Mouse (Mus musculus) CH12.LX (cell line): ENCODE data around the gene Cmtm8. TPM values are rescaled to one million over a fixed set of nuclear protein-coding genes. Genes with fewer than 3 reads are reported as not detected.

Experiments used
- DNase-seq: peaks from one replicate; pipeline ENCODE4 v3.0.0-alpha.2; 2013; ENCODE audit errors: extremely low read depth
- H3K27ac ChIP-seq: 2 replicates; pipeline ENCODE4 v1.5.1; 2012; ENCODE audit warnings: low read depth, mild to moderate bottlenecking, control low read depth, moderate library complexity; ENCODE audit not compliant: insufficient read depth
- H3K27me3 ChIP-seq: replicated peaks from 2 replicates; pipeline ENCODE3; 2012; ENCODE audit warnings: inconsistent platforms
- H3K36me3 ChIP-seq, 2 experiments: replicated peaks in 1 of 2; 2 replicates each; pipeline versions ENCODE3 to v1.6.1; 2012; ENCODE audit warnings: inconsistent platforms in 1 of 2, low read length in 1 of 2, mild to moderate bottlenecking in 1 of 2, mixed read lengths in 1 of 2, moderate library complexity in 1 of 2; ENCODE audit not compliant: control insufficient read depth in 1 of 2, insufficient read depth in 1 of 2
- H3K4me1 ChIP-seq, 2 experiments: 2 replicates each; pipeline ENCODE4 v1.6.1; 2012; ENCODE audit warnings: inconsistent platforms in 1 of 2, moderate library complexity in 1 of 2; ENCODE audit not compliant: insufficient read depth in 2 of 2, control insufficient read depth in 1 of 2
- H3K4me2 ChIP-seq: 2 replicates; pipeline ENCODE4 v1.6.1; 2012; ENCODE audit warnings: low read depth, mild to moderate bottlenecking, control low read depth; ENCODE audit not compliant: poor library complexity, insufficient read depth, severe bottlenecking
- H3K4me3 ChIP-seq, 3 experiments: fragments of 150-350 bp in 1 of 3; sonication (generic) in 1 of 3; replicated peaks in 1 of 3; 2 replicates each; pipeline versions ENCODE3 to v1.5.1; 2011 to 2012; ENCODE audit warnings: low read depth in 2 of 3, low read length in 2 of 3, mild to moderate bottlenecking in 2 of 3, moderate library complexity in 2 of 3, control low read depth in 1 of 3, improper control_type of control experiment in 1 of 3, inconsistent platforms in 1 of 3, mixed read lengths in 1 of 3; ENCODE audit not compliant: poor library complexity in 1 of 3
- H3K79me2 ChIP-seq: replicated peaks from 2 replicates; pipeline ENCODE4 v1.6.1; 2012; ENCODE audit warnings: mild to moderate bottlenecking, moderate library complexity; ENCODE audit not compliant: control insufficient read depth, poor library complexity, insufficient read depth, severe bottlenecking; ENCODE audit errors: extremely low read depth
- H3K9ac ChIP-seq: 2 replicates; pipeline ENCODE4 v1.6.1; 2012; ENCODE audit warnings: low read depth, mild to moderate bottlenecking, control low read depth, moderate library complexity; ENCODE audit not compliant: insufficient read depth
- H3K9me3 ChIP-seq: replicated peaks from 2 replicates; pipeline ENCODE3; 2012; ENCODE audit warnings: low read length, inconsistent platforms, mixed read lengths
- BHLHE40 ChIP-seq: IDR thresholded peaks from 2 replicates; pipeline ENCODE4 v1.6.1; 2011; ENCODE audit warnings: mild to moderate bottlenecking, low read depth, low read length, improper control_type of control experiment
- CTCF ChIP-seq, 2 experiments: IDR thresholded peaks in 1 of 2; conservative IDR thresholded peaks in 1 of 2; 2 replicates each; pipeline ENCODE4 v1.5.1; 2011 to 2012; ENCODE audit warnings: low read depth in 2 of 2, low read length in 2 of 2, improper control_type of control experiment in 1 of 2, inconsistent platforms in 1 of 2, mild to moderate bottlenecking in 1 of 2, moderate library complexity in 1 of 2
- E2F4 ChIP-seq: IDR thresholded peaks from 2 replicates; pipeline ENCODE4 v1.6.1; 2011; ENCODE audit warnings: low read depth, low read length, improper control_type of control experiment; ENCODE audit not compliant: insufficient replicate concordance
- ELF1 ChIP-seq: IDR thresholded peaks from 2 replicates; pipeline ENCODE4 v1.6.1; 2014; ENCODE audit warnings: low read depth, mild to moderate bottlenecking, inconsistent platforms, low read length, improper control_type of control experiment
- HCFC1 ChIP-seq: IDR thresholded peaks from 2 replicates; pipeline ENCODE4 v1.6.1; 2012; ENCODE audit warnings: low read depth, mild to moderate bottlenecking, inconsistent platforms, low read length, improper control_type of control experiment
- IRF4 ChIP-seq: IDR thresholded peaks from 2 replicates; pipeline ENCODE4 v1.6.1; 2014; ENCODE audit warnings: low read depth, mild to moderate bottlenecking, inconsistent platforms, low read length, improper control_type of control experiment
- KAT2A ChIP-seq: IDR thresholded peaks from 2 replicates; pipeline ENCODE4 v1.6.1; 2012; ENCODE audit warnings: low read length, improper control_type of control experiment, inconsistent platforms; ENCODE audit not compliant: insufficient replicate concordance
- MAZ ChIP-seq: IDR thresholded peaks from 2 replicates; pipeline ENCODE4 v1.6.1; 2012; ENCODE audit warnings: low read depth, mild to moderate bottlenecking, inconsistent platforms, low read length, improper control_type of control experiment, moderate library complexity
- MEF2A ChIP-seq: IDR thresholded peaks from 2 replicates; pipeline ENCODE4 v1.6.1; 2014; ENCODE audit warnings: low read depth, mild to moderate bottlenecking, inconsistent platforms, low read length, improper control_type of control experiment, borderline replicate concordance
- NELFE ChIP-seq: IDR thresholded peaks from 2 replicates; pipeline ENCODE4 v1.6.1; 2011; ENCODE audit warnings: low read depth, low read length, improper control_type of control experiment
- NRF1 ChIP-seq: IDR thresholded peaks from 2 replicates; pipeline ENCODE4 v1.6.1; 2014; ENCODE audit warnings: low read depth, mild to moderate bottlenecking, inconsistent platforms, low read length, improper control_type of control experiment, moderate library complexity
- PAX5 ChIP-seq: IDR thresholded peaks from 2 replicates; pipeline ENCODE4 v1.6.1; 2012; ENCODE audit warnings: low read length, inconsistent platforms, mixed read lengths
- POLR2AphosphoS2 ChIP-seq: IDR thresholded peaks from 2 replicates; pipeline ENCODE4 v1.6.1; 2011; ENCODE audit warnings: low read depth, low read length, improper control_type of control experiment
- RCOR1 ChIP-seq: conservative IDR thresholded peaks from 2 replicates; pipeline ENCODE4 v1.6.1; 2012; ENCODE audit warnings: low read depth, mild to moderate bottlenecking, inconsistent platforms, low read length, improper control_type of control experiment
- SIN3A ChIP-seq: IDR thresholded peaks from 2 replicates; pipeline ENCODE4 v1.6.1; 2012; ENCODE audit warnings: low read length, improper control_type of control experiment, inconsistent platforms
- SMC3 ChIP-seq: IDR thresholded peaks from 2 replicates; pipeline ENCODE4 v1.6.1; 2011; ENCODE audit warnings: low read depth, low read length, improper control_type of control experiment
- TCF12 ChIP-seq: IDR thresholded peaks from 2 replicates; pipeline ENCODE4 v1.6.1; 2014; ENCODE audit warnings: low read depth, mild to moderate bottlenecking, inconsistent platforms, low read length, improper control_type of control experiment
- USF1 ChIP-seq: IDR thresholded peaks from 2 replicates; pipeline ENCODE4 v1.6.1; 2014; ENCODE audit warnings: low read depth, mild to moderate bottlenecking, inconsistent platforms, low read length, improper control_type of control experiment
- USF2 ChIP-seq: conservative IDR thresholded peaks from 2 replicates; pipeline ENCODE4 v1.6.1; 2011; ENCODE audit warnings: low read depth, low read length, improper control_type of control experiment
- ZKSCAN1 ChIP-seq: IDR thresholded peaks from 2 replicates; pipeline ENCODE4 v1.6.1; 2012; ENCODE audit warnings: low read depth, inconsistent platforms, low read length, improper control_type of control experiment, borderline replicate concordance
- ZMIZ1 ChIP-seq: IDR thresholded peaks from 2 replicates; pipeline ENCODE4 v1.6.1; 2012; ENCODE audit warnings: low read depth, mild to moderate bottlenecking, inconsistent platforms, low read length, improper control_type of control experiment
- ZNF384 ChIP-seq: IDR thresholded peaks from 2 replicates; pipeline ENCODE4 v1.6.1; 2012; ENCODE audit warnings: low read depth, low read length, improper control_type of control experiment, inconsistent platforms
- dilution Hi-C: fragments of 300-500 bp; cut with MboI; formaldehyde crosslinking; loops from 2 replicates; pipeline ENCODE4 v1.14.3; 2020; ENCODE audit warnings: low sequenced_read_pairs; ENCODE audit not compliant: extremely low pct_unique_long_range_greater_than_20kb, extremely low pct_ligation_motif_present
- in situ Hi-C: fragments of 300-500 bp; cut with MboI; formaldehyde crosslinking; loops from 3 replicates; pipeline ENCODE4 v1.14.3; 2019; ENCODE audit warnings: low sequenced_read_pairs, low pct_ligation_motif_present, low pct_unique_long_range_greater_than_20kb, mixed read lengths
- polyA plus RNA-seq: library from polyadenylated mRNA; unstranded; fragments of >175 nt; gene quantifications from 2 replicates; pipeline ENCODE4 v1.2.1, GENCODE M21; 2012; ENCODE audit warnings: low read depth; ENCODE audit not compliant: insufficient read length
- total RNA-seq, 2 experiments: library from RNA; depleted of rRNA; stranded (reverse); fragments of 300-350 nt in 1 of 2; fragments of >200 nt in 1 of 2; gene quantifications; 2 replicates each; pipeline ENCODE4 v1.2.3; 2012 to 2014

Gene Cmtm8
- total and polyA plus RNA-seq, 3 experiments: 1.6 to 4.1 (median 2.7) TPM

GRCm38 (mm10) chr9:114758801-114759200 lies 85.2 kb downstream of the Cmtm8 start:
- TF ChIP-seq ELF1 (0 out of 2 replicates have a peak, but pooled peaks have one; percentile 23), CTCF (conservative IDR thresholded peaks at IDR 0.05 in 1 of 2, IDR thresholded peaks at IDR 0.05 in 1 of 2; ENCODE audit: low read depth in 2 of 2, low read length in 2 of 2) (no peak), E2F4 (no peak), POLR2AphosphoS2 (no peak), NELFE (no peak), USF1 (peak; percentile 22; the same call in 1 of the 2 replicates), KAT2A (no peak)
- in situ Hi-C loops (loop anchor here (5.0 to 10.0 kb wide), 2 partner anchors 34 to 114 kb away; partner anchors contain the start of gene Cnot10), dilution Hi-C loops (no loop called here)
- Histone ChIP-seq H3K79me2 (no peaks in the 10 kb centered on the region; the same call in 1 of the 2 replicates), H3K9me3 (no peaks in the 10 kb centered on the region), H3K9ac (no peak overlapping the region), H3K4me3 (peak overlapping the region in 1 of 3 experiments; percentile 32), H3K4me1 (peaks cover 24 to 64% of the 10 kb centered on the region in 2 experiments), H3K36me3 (peaks cover 24 to 49% of the 10 kb centered on the region in 2 experiments), H3K27ac (peak overlapping the region; percentile 63), H3K4me2 (no peak overlapping the region), H3K27me3 (no peaks in the 10 kb centered on the region)
- DNase-seq: no peak

GRCm38 (mm10) chr9:114758272-114758671 lies 85.7 kb downstream of the Cmtm8 start:
- TF ChIP-seq BHLHE40 (peak; percentile 69), MEF2A (no peak), SIN3A (no peak)
- dilution Hi-C loops (no loop called here), in situ Hi-C loops (loop anchor here (5.0 to 10.0 kb wide), 2 partner anchors 34 to 113 kb away; partner anchors contain the start of gene Cnot10)
- no peak for DNase-seq
- no peaks in the 10 kb centered on the region for H3K27me3 ChIP-seq
- peak overlapping the region; percentile 63 for H3K27ac ChIP-seq
- no peaks in the 10 kb centered on the region; the same call in 1 of the 2 replicates for H3K79me2 ChIP-seq
- H3K9me3 ChIP-seq: no peaks in the 10 kb centered on the region
- peak overlapping the region; percentile 18; the same call in 1 of the 2 replicates for H3K4me2 ChIP-seq
- peaks cover 24 to 64% of the 10 kb centered on the region in 2 experiments for H3K4me1 ChIP-seq
- no peak overlapping the region for H3K9ac ChIP-seq
- peaks cover 23 to 45% of the 10 kb centered on the region in 2 experiments for H3K36me3 ChIP-seq
- H3K4me3 ChIP-seq: peak overlapping the region in 1 of 3 experiments; percentile 32

- H3K27me3 ChIP-seq: no peaks in the 10 kb centered on the region
- H3K9me3 ChIP-seq: no peaks in the 10 kb centered on the region
- in situ Hi-C loops (loop anchor here (10.0 kb wide), 1 partner anchor 108 kb away; the partner anchor contains the start of gene Cnot10), dilution Hi-C loops (no loop called here)
- H3K27ac ChIP-seq: peak overlapping the region; percentile 96
- peaks cover 2 to 35% of the 10 kb centered on the region in 2 experiments; a peak in 2 of 4 replicates for H3K4me1 ChIP-seq
- peak overlapping the region; percentile 41 to 55 (median 47) for H3K4me3 ChIP-seq
- DNase-seq: peak; percentile 95
- H3K9ac ChIP-seq: peak overlapping the region; percentile 77
- H3K4me2 ChIP-seq: peak overlapping the region; percentile 77
- H3K36me3 ChIP-seq: peaks cover 21 to 54% of the 10 kb centered on the region in 2 experiments
- no peaks in the 10 kb centered on the region for H3K79me2 ChIP-seq
- TF ChIP-seq TCF12 (peak; percentile 99), USF2 (no peak), SMC3 (peak; percentile 89), ZKSCAN1 (no peak), E2F4 (no peak), HCFC1 (peak; percentile 63), BHLHE40 (peak; percentile 97), ZNF384 (no peak), PAX5 (no peak), RCOR1 (no peak), IRF4 (peak; percentile 88), NRF1 (peak; percentile 44; the same call in 1 of the 2 replicates), KAT2A (0 out of 2 replicates have a peak, but pooled peaks have one; percentile 32), ZMIZ1 (no peak), POLR2AphosphoS2 (no peak; the same call in 1 of the 2 replicates), MAZ (peak; percentile 81; the same call in 1 of the 2 replicates)
These were observed 91.0 kb downstream of the Cmtm8 start for GRCm38 (mm10) chr9:114752863-114753484.
